Mouse (Mus musculus) cerebellum, adult 2 months (tissue): ENCODE measurements around the gene 4933416C03Rik.

Source experiments
- CTCF ChIP-seq: fragments of 200-500 bp; IDR thresholded peaks from 2 replicates; pipeline ENCODE4 v1.5.1; 2011; ENCODE audit warnings: low read depth, mild to moderate bottlenecking, control low read depth, low read length, moderate library complexity, borderline replicate concordance; ENCODE audit not compliant: insufficient read depth
- POLR2A ChIP-seq: fragments of 200-500 bp; IDR thresholded peaks from 2 replicates; pipeline ENCODE4 v1.6.1; 2011; ENCODE audit warnings: low read length, control low read depth, borderline replicate concordance; ENCODE audit not compliant: insufficient read depth

- TF ChIP-seq POLR2A (no peak), CTCF (no peak)
Measured at GRCm38 (mm10) chr10:116123808-116124207, 10.1 kb upstream of the 4933416C03Rik start.
